Mouse (Mus musculus): ENCODE data around the gene Agrp. TPM values are rescaled to one million over a fixed set of nuclear protein-coding genes. Genes with fewer than 3 reads are reported as not detected.

Agrp gene
- polyA plus RNA-seq (2017; shearing (Covaris generic)) = not detected

DNA sequence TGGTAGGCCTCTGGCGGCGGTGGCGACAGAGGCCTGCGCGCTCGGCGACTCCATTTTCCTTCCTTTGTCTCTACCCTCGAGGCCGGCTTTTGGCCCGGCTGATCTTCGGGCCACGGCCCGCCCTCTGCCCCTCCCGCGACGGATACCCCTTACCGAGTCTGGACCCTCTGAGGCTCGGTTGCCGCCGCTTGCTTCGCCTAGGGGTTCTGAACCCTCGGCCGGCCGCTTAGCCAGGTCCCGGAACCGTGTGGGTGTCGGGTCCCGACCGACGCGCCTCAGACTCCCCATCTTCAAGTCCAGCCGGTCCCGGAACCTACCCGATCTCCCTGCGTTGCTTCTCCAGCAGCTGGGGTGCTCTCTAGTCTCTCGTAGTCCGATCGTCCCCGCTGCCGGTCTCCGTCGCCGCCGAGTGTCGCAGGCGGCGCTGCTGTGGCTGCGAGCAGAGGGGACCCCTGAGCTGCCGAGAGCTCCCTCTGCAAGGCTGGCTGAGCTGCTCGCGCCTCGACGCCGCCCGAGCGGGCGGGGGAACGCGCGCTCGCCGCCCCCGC, at the start of gene Agrp:
Agrp (minus strand) TSS at position 431 of the 548 bp plus-strand sequence.

DNA sequence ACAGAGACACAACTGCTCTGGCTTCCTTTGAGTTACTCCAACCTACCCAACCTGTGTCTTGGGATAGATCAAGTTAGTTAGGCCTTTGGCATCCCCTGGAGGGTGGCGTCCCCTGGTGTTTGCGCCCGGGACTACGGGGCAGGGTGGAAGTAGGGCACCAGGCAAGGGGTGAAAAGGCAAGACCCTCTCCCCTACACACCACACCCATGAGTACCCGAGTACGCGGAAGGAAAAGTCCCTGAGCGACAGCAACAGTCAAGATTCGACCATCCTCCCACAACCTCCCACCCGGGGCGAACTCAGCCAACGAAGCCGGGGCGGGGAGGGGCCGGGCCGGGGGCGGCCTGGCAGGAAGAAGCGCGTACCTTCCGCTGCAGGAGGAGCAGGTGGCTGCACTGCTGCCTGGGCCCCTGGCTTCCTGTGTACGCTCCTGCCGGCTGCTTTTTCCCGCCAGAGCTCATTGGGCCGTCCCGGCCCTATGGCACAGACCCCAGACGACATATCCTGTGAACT, 48.7 kb upstream of the Agrp start, which contains the start of gene Carmil2:
Carmil2 (plus strand) TSS at position 479 of the 513 bp plus-strand sequence.

DNA sequence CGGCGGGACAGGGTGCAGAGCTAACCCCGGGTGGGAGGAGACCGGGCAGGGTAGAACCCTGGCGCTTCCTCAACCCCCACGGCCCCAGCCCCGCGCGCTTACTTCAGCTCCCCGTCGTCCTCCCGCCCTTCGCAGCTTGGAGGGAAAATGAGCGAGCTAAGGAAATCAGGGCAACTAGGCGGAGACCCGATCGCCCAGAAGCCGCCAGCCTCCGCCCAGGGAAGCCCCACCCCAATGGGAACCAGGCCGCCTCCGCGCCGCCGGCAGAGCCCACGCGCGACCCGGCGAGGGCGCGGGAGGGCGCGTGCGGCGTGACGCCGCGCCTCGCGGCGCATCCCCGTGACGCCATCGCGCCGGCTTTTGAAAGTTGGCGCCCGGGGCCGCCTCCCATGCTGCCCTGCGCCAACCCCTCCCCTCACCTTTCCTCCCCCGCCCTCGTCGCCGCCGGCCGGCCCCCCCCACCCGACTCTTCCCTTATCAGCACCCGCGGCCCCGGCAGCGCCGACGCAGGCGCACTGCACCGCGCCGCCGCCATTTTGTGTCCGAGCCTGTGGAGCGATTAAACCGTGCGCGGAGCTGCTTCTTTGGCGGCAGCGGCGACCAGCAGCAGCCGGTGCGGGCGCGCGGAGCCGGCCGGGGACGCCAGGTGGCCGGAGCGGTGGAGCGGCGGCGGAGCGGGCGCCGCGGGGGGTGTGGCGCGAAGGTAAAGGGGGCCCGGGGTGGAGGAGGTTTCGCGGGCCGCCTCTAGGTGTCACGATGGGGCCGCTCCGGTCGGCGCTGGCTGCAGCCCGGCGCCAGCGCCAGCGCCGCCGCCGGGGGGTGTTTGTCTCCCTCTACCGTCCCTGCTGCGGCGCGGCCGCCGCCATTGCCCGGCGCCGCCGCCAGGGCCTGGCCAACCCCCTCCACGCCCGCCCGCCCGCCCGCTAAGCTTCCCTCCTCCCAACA, 903 bp downstream of the Agrp start, which contains the start of gene Ctcf:
Ctcf (plus strand) TSS at position 551 of the 945 bp plus-strand sequence.

DNA sequence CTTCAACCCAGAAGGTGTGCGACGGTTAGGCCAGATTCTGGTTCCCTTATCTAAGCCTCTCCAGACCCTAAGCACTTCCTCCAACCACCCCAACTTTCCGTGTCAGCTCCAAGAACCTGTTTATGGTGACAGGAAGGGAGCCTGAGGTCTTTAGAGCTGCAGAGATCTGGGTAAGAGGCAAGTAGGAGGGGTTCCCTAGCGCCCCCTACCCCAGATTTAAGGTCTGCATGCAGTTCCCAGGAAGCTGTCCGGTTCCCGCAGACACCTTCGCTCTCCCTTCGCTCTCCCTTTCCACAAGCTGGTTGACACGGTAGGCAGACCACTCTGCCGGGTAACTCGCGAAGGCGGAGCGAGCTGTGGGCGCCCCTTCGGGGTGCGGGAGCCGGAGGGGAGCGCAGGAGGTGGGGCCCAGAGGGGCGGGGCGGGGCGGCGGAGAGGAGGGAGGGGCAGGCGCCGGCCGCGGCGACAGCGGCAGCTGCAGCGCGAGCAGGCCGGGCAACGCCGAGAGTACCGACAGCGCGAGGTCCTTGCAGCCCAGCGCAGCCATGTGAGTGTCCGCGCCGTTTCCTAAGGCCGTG, 32.3 kb downstream of the Agrp start, which contains the start of gene Ripor1:
Ripor1 (plus strand) TSS at position 452 of the 578 bp plus-strand sequence.

DNA sequence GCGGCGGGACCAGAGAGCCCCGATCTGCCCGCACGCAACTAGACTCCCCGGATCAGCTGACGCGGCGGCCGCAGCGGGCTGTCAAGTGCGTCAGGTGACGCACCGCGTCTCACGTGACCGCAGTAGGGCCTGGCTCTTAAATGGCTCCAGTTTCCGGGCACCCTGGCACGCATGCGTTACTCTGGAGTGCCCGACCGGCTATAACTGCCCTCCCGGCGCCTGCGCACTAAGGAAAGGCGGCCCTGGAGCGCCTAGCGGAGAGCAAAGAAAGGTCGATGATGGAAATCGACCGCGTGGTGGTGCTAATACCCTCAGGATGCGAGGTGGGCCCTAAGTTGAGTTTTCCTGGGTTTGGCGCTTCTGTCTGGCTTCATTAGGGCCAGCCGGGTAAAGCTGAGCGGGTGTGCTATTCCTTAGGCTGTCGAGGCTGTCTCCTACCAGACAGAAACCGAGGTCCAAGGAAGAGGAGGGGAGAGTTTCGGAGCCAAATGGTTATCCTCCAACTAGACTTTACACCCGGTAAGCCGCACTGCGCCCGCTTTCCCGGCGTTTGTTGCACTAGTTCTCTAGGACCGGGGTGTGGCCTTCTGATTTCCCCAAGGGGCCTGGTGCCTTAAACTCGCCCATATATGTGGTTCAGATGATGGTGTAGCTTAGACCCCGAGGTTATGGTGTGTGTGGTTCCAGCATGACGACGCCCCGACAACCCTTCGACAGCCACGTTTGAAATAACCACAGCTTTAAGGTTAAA, 71.1 kb downstream of the Agrp start, which contains the start of gene Atp6v0d1:
Atp6v0d1 (minus strand) TSS at position 96 of the 751 bp plus-strand sequence.

DNA sequence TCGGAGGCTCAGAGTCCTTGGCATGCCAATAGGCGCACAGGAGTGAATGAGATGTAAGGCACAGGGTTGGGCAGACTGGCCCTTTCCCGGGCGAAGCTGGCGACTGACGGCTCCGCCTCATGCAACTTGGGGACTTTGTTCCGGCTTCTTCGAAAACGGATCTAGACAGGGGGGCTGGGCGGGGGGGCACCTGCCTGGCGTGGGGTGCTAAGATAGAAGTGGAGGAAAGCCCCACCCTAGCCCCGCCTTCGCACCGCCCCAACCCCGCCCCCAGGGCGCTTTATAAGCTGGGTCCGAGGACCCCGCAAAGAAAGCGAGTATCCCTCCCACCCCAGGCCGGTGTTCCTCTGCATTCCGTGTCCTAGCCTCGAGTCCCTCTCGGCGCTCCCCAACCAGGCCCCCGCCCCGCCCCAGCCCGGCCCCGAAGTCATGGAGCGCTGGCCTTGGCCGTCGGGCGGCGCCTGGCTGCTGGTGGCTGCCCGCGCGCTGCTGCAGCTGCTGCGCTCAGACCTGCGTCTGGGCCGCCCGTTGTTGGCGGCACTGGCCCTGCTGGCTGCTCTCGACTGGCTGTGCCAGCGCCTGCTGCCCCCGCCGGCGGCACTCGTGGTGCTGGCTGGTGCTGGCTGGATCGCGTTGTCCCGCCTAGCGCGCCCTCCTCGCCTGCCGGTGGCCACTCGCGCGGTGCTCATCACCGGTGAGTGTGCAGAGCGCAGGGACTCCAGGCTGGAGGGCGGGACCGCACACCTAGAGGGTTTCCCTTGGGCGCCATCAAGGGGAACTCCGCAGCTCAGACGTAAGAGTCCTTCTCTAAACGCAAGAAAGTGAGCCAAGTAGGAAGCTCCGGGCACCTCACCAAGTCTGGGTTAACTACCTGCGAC, 118.5 kb downstream of the Agrp start, which contains the start of gene Hsd11b2:
Hsd11b2 (plus strand) TSS at position 320 of the 878 bp plus-strand sequence.

Other genes starting within 250 kb of the Agrp start
- not detected for gene Kctd19, start 223.9 kb downstream of the Agrp start, polyA plus RNA-seq (2017; shearing (Covaris generic))
- gene Lrrc36, start 223.8 kb downstream of the Agrp start, polyA plus RNA-seq (2017; shearing (Covaris generic)) = not detected
- gene Tppp3, start 165.9 kb downstream of the Agrp start, polyA plus RNA-seq (2017; shearing (Covaris generic)) = not detected
- gene Zdhhc1, start 140.5 kb downstream of the Agrp start, polyA plus RNA-seq (2017; shearing (Covaris generic)) = 4.9 TPM
- 0.19 TPM for gene Hsd11b2, start 118.6 kb downstream of the Agrp start, polyA plus RNA-seq (2017; shearing (Covaris generic))
- gene Atp6v0d1, start 71.3 kb downstream of the Agrp start, polyA plus RNA-seq (2017; shearing (Covaris generic)) = 92.5 TPM
- gene Ripor1, start 32.1 kb downstream of the Agrp start, polyA plus RNA-seq (2017; shearing (Covaris generic)) = 20.5 TPM
- 194 TPM for gene Ctcf, start 825 bp downstream of the Agrp start, polyA plus RNA-seq (2017; shearing (Covaris generic))
- 129 TPM for gene Carmil2, start 48.9 kb upstream of the Agrp start, polyA plus RNA-seq (2017; shearing (Covaris generic))
- gene Acd, start 63.7 kb upstream of the Agrp start, polyA plus RNA-seq (2017; shearing (Covaris generic)) = 78.6 TPM
- gene Pard6a, start 63.8 kb upstream of the Agrp start, polyA plus RNA-seq (2017; shearing (Covaris generic)) = 16.1 TPM
- 0.42 TPM for gene 4933405L10Rik, start 70.3 kb upstream of the Agrp start, polyA plus RNA-seq (2017; shearing (Covaris generic))
- gene Enkd1, start 70.8 kb upstream of the Agrp start, polyA plus RNA-seq (2017; shearing (Covaris generic)) = 1.1 TPM
- 9.0 TPM for gene Gfod2, start 121.3 kb upstream of the Agrp start, polyA plus RNA-seq (2017; shearing (Covaris generic))
- gene Ranbp10, start 190.0 kb upstream of the Agrp start, polyA plus RNA-seq (2017; shearing (Covaris generic)) = 121 TPM
- not detected for gene Tsnaxip1, start 190.3 kb upstream of the Agrp start, polyA plus RNA-seq (2017; shearing (Covaris generic))
- 26.4 TPM for gene Cenpt, start 215.9 kb upstream of the Agrp start, polyA plus RNA-seq (2017; shearing (Covaris generic))
- gene Thap11, start 217.7 kb upstream of the Agrp start, polyA plus RNA-seq (2017; shearing (Covaris generic)) = 30.5 TPM
- 21.1 TPM for gene Nutf2, start 223.2 kb upstream of the Agrp start, polyA plus RNA-seq (2017; shearing (Covaris generic))
- 101 TPM for gene Edc4, start 243.5 kb upstream of the Agrp start, polyA plus RNA-seq (2017; shearing (Covaris generic))

Measured in naive thymus-derived CD4-positive, alpha-beta T cell, adult 5 months (primary cell).